Mouse (Mus musculus): ENCODE measurements around the gene L1cam. TPM values are rescaled to one million over a fixed set of nuclear protein-coding genes. Genes with fewer than 3 reads are reported as not detected.
A peak's percentile ranks its signal among the peaks of the same experiment; 100 is the strongest.

L1cam gene
- polyA plus RNA-seq (2012; rRNA removed) = 26.5 TPM in 2 replicates

DNA sequence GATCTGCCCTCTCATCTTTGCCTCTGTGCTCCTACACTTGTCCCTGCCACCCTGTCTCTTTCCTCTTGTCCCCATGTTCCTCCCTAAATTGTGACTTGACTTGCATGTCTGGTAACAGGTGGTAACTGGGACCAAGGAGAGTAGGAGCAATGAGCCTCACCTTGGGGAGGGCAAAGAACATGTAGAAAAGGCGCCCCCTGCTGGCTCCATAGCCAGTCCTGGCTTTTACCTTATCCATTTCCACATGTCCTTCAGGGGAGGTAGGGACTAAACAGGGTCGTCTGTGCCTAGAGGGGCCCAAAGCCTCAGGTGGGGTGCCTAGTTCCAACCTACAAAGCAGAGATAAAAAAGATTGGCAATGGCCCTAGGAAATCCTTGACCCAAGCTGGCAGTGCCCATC is at the start of gene L1cam:
Gene L1cam, minus strand, starts transcription at position 387 of the 400 bp plus-strand sequence.
- 0% methylated on average over 2 of the region's 2 CpGs for WGBS

DNA sequence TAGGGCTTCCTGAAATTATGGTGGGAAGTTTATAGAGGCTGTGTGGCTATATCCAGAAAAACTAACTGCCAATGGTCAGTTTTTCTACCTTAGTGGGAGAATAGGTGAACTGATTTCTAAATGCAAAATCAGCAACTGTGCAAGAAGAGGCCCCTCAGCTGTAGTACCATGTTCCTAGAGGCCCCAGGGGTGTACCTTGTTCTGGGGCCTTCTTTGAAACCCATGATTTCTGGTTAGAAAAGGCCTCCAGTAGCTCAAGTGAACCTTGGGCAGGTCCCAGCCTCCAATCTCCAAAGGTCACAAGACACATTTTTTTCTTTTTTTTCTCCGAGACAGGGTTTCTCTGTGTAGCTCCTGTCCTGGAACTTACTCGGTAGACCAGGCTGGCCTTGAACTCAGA is 46.4 kb upstream of the L1cam start:
- no peak for DNase-seq
- H3K27ac ChIP-seq (ENCODE audit: insufficient read depth, low read depth, low read length) = no peak overlapping the region
- H3K36me3 ChIP-seq (ENCODE audit: control insufficient read depth, insufficient read depth, low read length) = no peaks in the 10 kb centered on the region
- 59% methylated on average over 2 of the region's 2 CpGs for WGBS
- no peaks in the 10 kb centered on the region for H3K4me1 ChIP-seq (ENCODE audit: control insufficient read depth, insufficient read depth, low read length)
- H3K27me3 ChIP-seq (replicated peaks; ENCODE audit: control insufficient read depth, insufficient read depth, low read length) = no peaks in the 10 kb centered on the region
- H3K4me3 ChIP-seq (ENCODE audit: insufficient read depth, low read depth, low read length) = no peak overlapping the region
- TF ChIP-seq CTCF (conservative IDR thresholded peaks at IDR 0.05; ENCODE audit: insufficient read depth, insufficient read length, low read depth, low read length) (no peak), POLR2A (IDR thresholded peaks at IDR 0.05; ENCODE audit: low read depth, low read length) (no peak)

More for the DNA sequence above, at the start of gene L1cam:
- H3K27ac ChIP-seq (ENCODE audit: insufficient read depth, low read depth, low read length) = no peak within 1 kb of the TSS
- no peaks in the 10 kb centered on the region for H3K36me3 ChIP-seq (ENCODE audit: control insufficient read depth, insufficient read depth, low read length)
- TF ChIP-seq CTCF (conservative IDR thresholded peaks at IDR 0.05; ENCODE audit: insufficient read depth, insufficient read length, low read depth, low read length) (peak; percentile 52), POLR2A (IDR thresholded peaks at IDR 0.05; ENCODE audit: low read depth, low read length) (no peak)
- no peak within 1 kb of the TSS for H3K4me3 ChIP-seq (ENCODE audit: insufficient read depth, low read depth, low read length)
- H3K27me3 ChIP-seq (replicated peaks; ENCODE audit: control insufficient read depth, insufficient read depth, low read length) = no peaks in the 10 kb centered on the region
- H3K4me1 ChIP-seq (ENCODE audit: control insufficient read depth, insufficient read depth, low read length) = 0 out of 2 replicates have a peak, but pooled peaks cover 3% of the 10 kb centered on the region
- DNase-seq = peak; percentile 61

GRCm38 (mm10) chrX:73941860-73942259 is 46.0 kb upstream of the L1cam start:
- H3K4me1 ChIP-seq (ENCODE audit: control insufficient read depth, insufficient read depth, low read length) = no peaks in the 10 kb centered on the region
- H3K36me3 ChIP-seq (ENCODE audit: control insufficient read depth, insufficient read depth, low read length) = no peaks in the 10 kb centered on the region
- H3K27me3 ChIP-seq (replicated peaks; ENCODE audit: control insufficient read depth, insufficient read depth, low read length) = no peaks in the 10 kb centered on the region
- H3K4me3 ChIP-seq (ENCODE audit: insufficient read depth, low read depth, low read length) = no peak overlapping the region
- no peak for TF ChIP-seq CTCF (conservative IDR thresholded peaks at IDR 0.05; ENCODE audit: insufficient read depth, insufficient read length, low read depth, low read length)
- TF ChIP-seq POLR2A (IDR thresholded peaks at IDR 0.05; ENCODE audit: low read depth, low read length) = no peak
- H3K27ac ChIP-seq (ENCODE audit: insufficient read depth, low read depth, low read length) = no peak overlapping the region
- no peak for DNase-seq
- 68% methylated on average over 2 of the region's 2 CpGs for WGBS

DNA sequence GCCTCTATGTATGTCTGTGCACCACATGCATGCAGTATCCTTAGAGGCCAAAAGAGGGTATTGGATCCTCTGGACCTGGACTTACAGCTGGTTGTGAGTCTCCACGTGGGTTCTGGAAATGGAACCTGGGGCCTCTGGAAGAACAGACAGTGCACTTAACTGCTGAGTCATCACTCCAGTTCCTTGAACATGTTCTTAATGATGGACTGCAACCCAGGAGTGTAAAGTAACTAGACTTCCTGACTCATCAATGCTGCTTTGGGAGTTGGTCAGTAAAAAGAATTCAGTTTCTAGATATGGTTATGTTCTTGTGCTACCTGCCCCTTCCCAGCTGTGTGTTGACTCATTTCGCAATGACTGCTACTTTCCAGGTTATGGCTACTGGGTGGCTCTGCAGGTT is 36.0 kb upstream of the L1cam start:
- 60% methylated on average over 2 of the region's 2 CpGs for WGBS
- no peaks in the 10 kb centered on the region for H3K4me1 ChIP-seq (ENCODE audit: control insufficient read depth, insufficient read depth, low read length)
- H3K27me3 ChIP-seq (replicated peaks; ENCODE audit: control insufficient read depth, insufficient read depth, low read length) = no peaks in the 10 kb centered on the region
- no peak overlapping the region for H3K4me3 ChIP-seq (ENCODE audit: insufficient read depth, low read depth, low read length)
- H3K36me3 ChIP-seq (ENCODE audit: control insufficient read depth, insufficient read depth, low read length) = no peaks in the 10 kb centered on the region
- TF ChIP-seq CTCF (conservative IDR thresholded peaks at IDR 0.05; ENCODE audit: insufficient read depth, insufficient read length, low read depth, low read length) = no peak
- TF ChIP-seq POLR2A (IDR thresholded peaks at IDR 0.05; ENCODE audit: low read depth, low read length) = no peak
- no peak for DNase-seq
- no peak overlapping the region for H3K27ac ChIP-seq (ENCODE audit: insufficient read depth, low read depth, low read length)

DNA sequence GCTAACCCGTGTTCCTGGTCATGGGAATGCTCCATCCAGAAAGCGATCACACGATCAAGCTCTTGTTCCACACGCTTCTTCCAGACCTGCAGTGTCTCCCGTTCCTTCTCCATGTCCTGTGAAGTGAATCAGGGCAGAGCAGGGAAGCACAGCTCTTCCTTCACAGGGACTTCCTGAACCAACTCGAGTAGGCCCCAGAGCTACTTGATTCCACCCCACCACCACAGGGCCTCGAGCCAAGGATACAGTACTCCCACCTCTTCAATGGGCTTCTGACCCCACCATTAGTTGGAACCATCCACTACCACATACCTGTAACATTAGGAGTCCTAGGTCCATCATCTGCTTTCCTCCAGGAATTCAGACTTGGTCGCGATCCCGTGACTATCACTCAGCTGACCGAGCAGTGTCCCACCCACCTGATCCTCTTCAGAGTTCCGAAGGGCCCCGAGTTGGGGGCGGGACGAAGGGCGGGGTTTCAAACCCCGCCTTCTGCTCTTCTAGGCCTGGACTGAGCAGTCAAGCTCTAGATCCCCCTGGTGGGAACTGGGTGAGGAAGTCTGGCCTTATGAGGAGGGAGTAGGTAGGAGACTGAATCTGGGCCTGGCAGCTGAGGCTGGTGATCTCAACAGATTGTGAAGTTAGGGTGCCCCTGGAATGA is 34.6 kb upstream of the L1cam start, which contains the start of gene Renbp:
Gene Renbp, minus strand, starts transcription at position 449 of the 661 bp plus-strand sequence.
- Histone ChIP-seq H3K4me1 (ENCODE audit: control insufficient read depth, insufficient read depth, low read length) (no peaks in the 10 kb centered on the region), H3K27ac (ENCODE audit: insufficient read depth, low read depth, low read length) (peak within 1 kb of the TSS; percentile 47; the same call in 1 of the 2 replicates), H3K4me3 (ENCODE audit: insufficient read depth, low read depth, low read length) (peak within 1 kb of the TSS; percentile 82), H3K27me3 (replicated peaks; ENCODE audit: control insufficient read depth, insufficient read depth, low read length) (no peaks in the 10 kb centered on the region), H3K36me3 (ENCODE audit: control insufficient read depth, insufficient read depth, low read length) (no peaks in the 10 kb centered on the region)
- DNase-seq = peak; percentile 88
- 14% methylated on average over 17 of the region's 17 CpGs for WGBS
- no peak for TF ChIP-seq POLR2A (IDR thresholded peaks at IDR 0.05; ENCODE audit: low read depth, low read length)
- TF ChIP-seq CTCF (conservative IDR thresholded peaks at IDR 0.05; ENCODE audit: insufficient read depth, insufficient read length, low read depth, low read length) = no peak

DNA sequence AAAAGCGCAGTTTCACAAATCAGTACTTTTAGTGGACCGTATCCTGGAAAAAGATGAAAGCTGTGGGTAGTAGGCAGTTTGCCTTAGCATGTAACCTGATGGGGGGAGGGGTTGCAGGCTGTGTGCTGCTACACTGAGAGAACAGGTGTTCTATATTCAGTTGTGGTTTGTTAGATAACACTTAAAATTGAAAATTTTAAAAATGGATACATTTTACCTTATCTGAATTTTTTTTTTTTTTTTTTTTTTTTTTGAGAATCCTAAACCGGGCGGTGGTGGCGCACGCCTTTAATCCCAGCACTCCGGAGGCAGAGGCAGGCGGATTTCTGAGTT is 26.6 kb upstream of the L1cam start:
- WGBS = 82% methylated on average over 7 of the region's 8 CpGs
- no peak overlapping the region for H3K27ac ChIP-seq (ENCODE audit: insufficient read depth, low read depth, low read length)
- H3K27me3 ChIP-seq (replicated peaks; ENCODE audit: control insufficient read depth, insufficient read depth, low read length) = no peaks in the 10 kb centered on the region
- no peak for DNase-seq
- H3K4me1 ChIP-seq (ENCODE audit: control insufficient read depth, insufficient read depth, low read length) = 0 out of 2 replicates have a peak, but pooled peaks cover 3% of the 10 kb centered on the region
- H3K4me3 ChIP-seq (ENCODE audit: insufficient read depth, low read depth, low read length) = peak overlapping the region; percentile 84
- no peaks in the 10 kb centered on the region for H3K36me3 ChIP-seq (ENCODE audit: control insufficient read depth, insufficient read depth, low read length)
- no peak for TF ChIP-seq CTCF (conservative IDR thresholded peaks at IDR 0.05; ENCODE audit: insufficient read depth, insufficient read length, low read depth, low read length)
- TF ChIP-seq POLR2A (IDR thresholded peaks at IDR 0.05; ENCODE audit: low read depth, low read length) = no peak

GRCm38 (mm10) chrX:73921823-73922549 is 26.1 kb upstream of the L1cam start, which contains the start of the genes Arhgap4 and Naa10:
Gene Arhgap4, minus strand, starts transcription at chrX:73921870.
Gene Naa10, minus strand, starts transcription at chrX:73921944.
- 0 out of 2 replicates have a peak, but pooled peaks cover 3% of the 10 kb centered on the region for H3K4me1 ChIP-seq (ENCODE audit: control insufficient read depth, insufficient read depth, low read length)
- no peak for TF ChIP-seq POLR2A (IDR thresholded peaks at IDR 0.05; ENCODE audit: low read depth, low read length)
- TF ChIP-seq CTCF (conservative IDR thresholded peaks at IDR 0.05; ENCODE audit: insufficient read depth, insufficient read length, low read depth, low read length) = no peak
- peak within 1 kb of the TSS; percentile 66 for H3K27ac ChIP-seq (ENCODE audit: insufficient read depth, low read depth, low read length)
- WGBS = 1% methylated on average over 43 of the region's 43 CpGs
- H3K27me3 ChIP-seq (replicated peaks; ENCODE audit: control insufficient read depth, insufficient read depth, low read length) = no peaks in the 10 kb centered on the region
- peak; percentile 93 for DNase-seq
- no peaks in the 10 kb centered on the region for H3K36me3 ChIP-seq (ENCODE audit: control insufficient read depth, insufficient read depth, low read length)
- H3K4me3 ChIP-seq (ENCODE audit: insufficient read depth, low read depth, low read length) = peak within 1 kb of the TSS; percentile 84
